10 mouse cellular contexts compared by ENCODE assay signal in genomic region chr10:42760329-42760728, GRCm38 (mm10). TPM values are rescaled to one million over a fixed set of nuclear protein-coding genes. Genes with fewer than 3 reads are reported as not detected.
A peak's percentile ranks its signal among the peaks of the same experiment; 100 is the strongest.
DNase-seq lines count a peak whose midpoint lies in the region; ATAC-seq and TF ChIP-seq lines count a peak whose summit lies in the region.
"Had no signal": no experiment of that assay in that cellular context is flagged by ENCODE, and none has a peak within 500 bp of the region (broad histone marks: within the 10 kb centered on the region; RNA-seq: fewer than 3 reads in every experiment).

No protein-coding gene starts in this region.

- DNase-seq in forebrain, postnatal 0 days, result no peak
- DNase-seq in midbrain, postnatal 0 days (ENCODE audit: low spot score), result no peak
- peak; percentile 5 to 14 for DNase-seq in monocyte, adult 2 months (ENCODE audit: low read depth in 1 of 2, low spot score in 2 of 2)
- no peak for DNase-seq in Muller cell, postnatal 12 days (ENCODE audit: inconsistent ontology term)
- no peak for DNase-seq in midbrain, embryonic 11.5 days (ENCODE audit: low spot score, missing footprints)

- no peak overlapping the region for H3K4me3 ChIP-seq in forebrain, postnatal 0 days (ENCODE audit: low read depth, low read length)
- no peak overlapping the region for H3K4me3 ChIP-seq in forebrain, embryonic 13.5 days
- no peak overlapping the region for H3K4me3 ChIP-seq in midbrain, postnatal 0 days (ENCODE audit: low read depth, low read length)
- no peak overlapping the region for H3K4me3 ChIP-seq in midbrain, embryonic 13.5 days (replicated peaks)
- no peak overlapping the region for H3K4me3 ChIP-seq in midbrain, embryonic 11.5 days (ENCODE audit: low read depth, low read length)

- no peaks in the 10 kb centered on the region for H3K27me3 ChIP-seq in forebrain, postnatal 0 days (ENCODE audit: insufficient read depth, low read length)
- no peaks in the 10 kb centered on the region for H3K27me3 ChIP-seq in forebrain, embryonic 13.5 days
- H3K27me3 ChIP-seq in midbrain, postnatal 0 days (ENCODE audit: insufficient read depth, low read length), result no peaks in the 10 kb centered on the region
- 0 out of 2 replicates have a peak, but pooled peaks cover 3% of the 10 kb centered on the region for H3K27me3 ChIP-seq in midbrain, embryonic 13.5 days
- H3K27me3 ChIP-seq in midbrain, embryonic 11.5 days (ENCODE audit: control insufficient read depth, insufficient read depth, low read length), result no peaks in the 10 kb centered on the region
- H3K27me3 ChIP-seq: embryonic facial prominence, embryonic 12.5 days had no signal

- no peak for ATAC-seq in forebrain, postnatal 0 days
- ATAC-seq in forebrain, embryonic 13.5 days, result no peak
- no peak for ATAC-seq in midbrain, postnatal 0 days (ENCODE audit: low FRiP score)
- no peak for ATAC-seq in midbrain, embryonic 13.5 days
- ATAC-seq in hematopoietic stem cell, adult 5-6 weeks (replicated peaks in 1 of 2; ENCODE audit: insufficient read depth in 1 of 2, low FRiP score in 2 of 2, low TSS enrichment in 1 of 2, low read depth in 1 of 2, poor library complexity in 2 of 2, severe bottlenecking in 2 of 2), result peak; percentile 47 to 56
- no peak for ATAC-seq in midbrain, embryonic 11.5 days (ENCODE audit: low FRiP score)

- H3K9ac ChIP-seq in forebrain, postnatal 0 days, result no peak overlapping the region
- H3K9ac ChIP-seq in forebrain, embryonic 13.5 days, result no peak overlapping the region
- H3K9ac ChIP-seq in midbrain, postnatal 0 days (replicated peaks; ENCODE audit: low read length, poor library complexity, severe bottlenecking), result no peak overlapping the region
- no peak overlapping the region for H3K9ac ChIP-seq in midbrain, embryonic 13.5 days (replicated peaks)
- H3K9ac ChIP-seq in midbrain, embryonic 11.5 days (ENCODE audit: low read length), result no peak overlapping the region
- H3K9ac ChIP-seq: embryonic facial prominence, embryonic 12.5 days had no signal

- H3K36me3 ChIP-seq in forebrain, postnatal 0 days (ENCODE audit: insufficient read depth), result no peaks in the 10 kb centered on the region
- H3K36me3 ChIP-seq in forebrain, embryonic 13.5 days (ENCODE audit: poor library complexity, severe bottlenecking), result no peaks in the 10 kb centered on the region
- no peaks in the 10 kb centered on the region for H3K36me3 ChIP-seq in midbrain, postnatal 0 days (ENCODE audit: insufficient read depth, low read length)
- no peaks in the 10 kb centered on the region for H3K36me3 ChIP-seq in midbrain, embryonic 13.5 days
- no peaks in the 10 kb centered on the region for H3K36me3 ChIP-seq in midbrain, embryonic 11.5 days (ENCODE audit: control insufficient read depth, insufficient read depth, low read length)
- H3K36me3 ChIP-seq: embryonic facial prominence, embryonic 12.5 days; G1E had no signal

- TF ChIP-seq CTCF in forebrain, postnatal 0 days (IDR thresholded peaks at IDR 0.05; ENCODE audit: low read depth), result peak; percentile 23
- peak; percentile 33; the same call in 1 of the 2 replicates for TF ChIP-seq CTCF in midbrain, postnatal 0 days (IDR thresholded peaks at IDR 0.05)

- no peak overlapping the region for H3K4me2 ChIP-seq in forebrain, postnatal 0 days (ENCODE audit: low read depth)
- no peak overlapping the region for H3K4me2 ChIP-seq in forebrain, embryonic 13.5 days
- H3K4me2 ChIP-seq in midbrain, postnatal 0 days (ENCODE audit: low read depth, low read length, poor library complexity, severe bottlenecking), result no peak overlapping the region
- no peak overlapping the region for H3K4me2 ChIP-seq in midbrain, embryonic 13.5 days (replicated peaks)
- no peak overlapping the region for H3K4me2 ChIP-seq in midbrain, embryonic 11.5 days

- H3K4me1 ChIP-seq in forebrain, postnatal 0 days (ENCODE audit: insufficient read depth), result peaks cover 17% of the 10 kb centered on the region; the same call in 1 of the 2 replicates
- H3K4me1 ChIP-seq in forebrain, embryonic 13.5 days, result peaks cover 27% of the 10 kb centered on the region
- H3K4me1 ChIP-seq in midbrain, postnatal 0 days (ENCODE audit: insufficient read depth, low read length), result peaks cover 7% of the 10 kb centered on the region
- peaks cover 30% of the 10 kb centered on the region for H3K4me1 ChIP-seq in midbrain, embryonic 13.5 days (replicated peaks)
- H3K4me1 ChIP-seq in midbrain, embryonic 11.5 days (ENCODE audit: control insufficient read depth, insufficient read depth, low read length), result peaks cover 18% of the 10 kb centered on the region

- no peaks in the 10 kb centered on the region for H3K9me3 ChIP-seq in forebrain, postnatal 0 days (ENCODE audit: low read length)
- H3K9me3 ChIP-seq in forebrain, embryonic 13.5 days (replicated peaks), result no peaks in the 10 kb centered on the region
- no peaks in the 10 kb centered on the region for H3K9me3 ChIP-seq in midbrain, postnatal 0 days (ENCODE audit: low read length)
- H3K9me3 ChIP-seq in midbrain, embryonic 13.5 days, result no peaks in the 10 kb centered on the region
- H3K9me3 ChIP-seq in midbrain, embryonic 11.5 days (ENCODE audit: control insufficient read depth, low read length), result no peaks in the 10 kb centered on the region
- H3K9me3 ChIP-seq: embryonic facial prominence, embryonic 12.5 days; G1E had no signal

- H3K27ac ChIP-seq in forebrain, postnatal 0 days (ENCODE audit: low read depth, low read length), result no peak overlapping the region
- H3K27ac ChIP-seq in forebrain, embryonic 13.5 days, result no peak overlapping the region
- H3K27ac ChIP-seq in midbrain, postnatal 0 days (ENCODE audit: low read depth, low read length), result no peak overlapping the region
- no peak overlapping the region for H3K27ac ChIP-seq in midbrain, embryonic 13.5 days
- H3K27ac ChIP-seq in midbrain, embryonic 11.5 days (ENCODE audit: low read depth, low read length), result no peak overlapping the region

- WGBS in forebrain, postnatal 0 days, result 61% methylated on average over 8 of the region's 8 CpGs
- 60% methylated on average over 8 of the region's 8 CpGs for WGBS in forebrain, embryonic 13.5 days
- 63% methylated on average over 8 of the region's 8 CpGs for WGBS in midbrain, postnatal 0 days
- WGBS in midbrain, embryonic 13.5 days, result 57% methylated on average over 8 of the region's 8 CpGs
- 59% methylated on average over 8 of the region's 8 CpGs for WGBS in midbrain, embryonic 11.5 days

RNA-seq across cellular contexts. Expression of gene Sec63, which starts 1.0 kb away (rescaled TPM):
- 20.7 and 24.9 TPM in 2 replicates for total RNA-seq in forebrain, postnatal 0 days (2014; rRNA removed)
- polyA plus RNA-seq in forebrain, postnatal 0 days (2015; fragmentation: Nextera tagmentation; extraction: Ambion mirVana), result 9.3 and 14.0 TPM in 2 replicates
- 28.6 and 29.9 TPM in 2 replicates for polyA plus RNA-seq in forebrain, embryonic 13.5 days (2015; fragmentation: Nextera tagmentation; extraction: Ambion mirVana)
- total RNA-seq in midbrain, postnatal 0 days (2014; rRNA removed), result 16.9 and 24.8 TPM in 2 replicates
- 10.3 and 11.5 TPM in 2 replicates for polyA plus RNA-seq in midbrain, postnatal 0 days (2015; fragmentation: Nextera tagmentation; extraction: Ambion mirVana)
- 26.3 and 26.4 TPM in 2 replicates for polyA plus RNA-seq in midbrain, embryonic 13.5 days (2015; fragmentation: Nextera tagmentation; extraction: Ambion mirVana)
- total RNA-seq in hematopoietic stem cell, adult 5-6 weeks (2017), result 55.8 and 59.9 TPM in 2 replicates
- 28.9 and 29.1 TPM in 2 replicates for polyA plus RNA-seq in midbrain, embryonic 11.5 days (2014; fragmentation: Nextera tagmentation; extraction: Ambion mirVana)

Comparison
In these comparisons a context has a peak if more than half of its experiments do, and no peak if none do; other contexts are left out.
1. ATAC-seq: peak in hematopoietic stem cell, adult 5-6 weeks (2 of 2); none in forebrain, postnatal 0 days (single experiment), forebrain, embryonic 13.5 days (single experiment), midbrain, postnatal 0 days (single experiment), midbrain, embryonic 13.5 days (single experiment) and midbrain, embryonic 11.5 days (single experiment).
2. DNase-seq: peak in monocyte, adult 2 months (2 of 2); none in forebrain, postnatal 0 days (single experiment), midbrain, postnatal 0 days (single experiment), Muller cell, postnatal 12 days (single experiment) and midbrain, embryonic 11.5 days (single experiment).